Mouse (Mus musculus) frontal cortex, postnatal 25 days (tissue): Measurements from ENCODE around the gene Fam71b.

ENCODE experiments used
- DNase-seq, 2 experiments: peaks; one replicate each; pipeline ENCODE4 v3.0.0; 2022; ENCODE audit warnings: low spot score in 2 of 2

The Fam71b gene

DNA sequence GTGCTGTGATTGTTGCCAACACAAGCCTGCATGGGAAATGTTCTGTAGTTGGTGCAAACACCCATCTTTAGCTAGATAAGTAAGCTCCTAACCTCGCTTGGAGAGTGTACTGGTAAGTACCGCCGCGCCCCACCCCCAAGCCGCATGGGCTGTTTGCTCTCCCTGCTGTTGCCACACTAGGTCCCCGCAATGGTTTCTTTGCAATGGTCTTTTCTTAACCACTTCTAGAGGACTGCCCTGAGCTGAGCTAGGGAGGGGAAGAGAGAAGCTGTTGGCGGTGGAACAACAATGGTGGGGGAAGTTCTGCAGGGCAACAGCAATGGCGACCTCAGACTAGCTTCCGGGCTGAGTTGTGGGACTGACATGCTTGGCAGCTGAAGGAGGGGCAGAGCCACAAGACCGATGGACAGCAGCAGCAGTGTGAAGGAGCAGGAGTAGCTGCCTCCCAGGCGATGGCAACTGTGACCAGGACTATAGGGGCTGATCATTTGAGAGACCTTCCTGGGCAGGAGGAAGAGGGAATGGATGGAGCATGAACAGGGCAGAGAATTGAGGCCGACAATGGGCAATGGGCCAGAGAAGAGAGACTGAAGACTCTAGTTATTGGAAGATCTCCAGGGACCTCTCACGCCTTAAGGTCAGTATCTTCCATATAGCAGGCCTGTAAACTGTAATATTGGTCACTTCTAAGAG lies at the start of gene Fam71b:
TSS of gene Fam71b (plus strand) at position 393 of the 693 bp plus-strand sequence.
- no peak for DNase-seq

DNA sequence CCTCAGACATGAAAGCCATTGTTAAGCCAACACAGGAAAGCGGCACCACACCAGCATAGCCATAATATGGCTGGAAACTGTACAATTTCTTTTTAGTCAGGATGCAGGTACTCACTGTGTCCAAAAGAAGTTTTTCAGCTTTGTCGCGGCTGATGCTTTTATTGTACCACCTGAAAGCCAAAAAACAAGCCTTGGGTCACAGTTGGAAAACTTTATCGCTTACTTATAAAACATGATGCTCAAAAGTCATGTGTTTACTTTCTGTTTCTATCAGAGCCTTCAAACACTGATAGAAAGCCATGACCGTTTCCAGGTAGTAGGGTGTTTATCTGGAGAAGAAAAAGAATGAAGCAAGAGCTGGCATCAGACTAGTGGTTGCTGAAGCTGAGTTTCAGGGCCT lies 48.6 kb upstream of the Fam71b start:
- no peak for DNase-seq

DNA sequence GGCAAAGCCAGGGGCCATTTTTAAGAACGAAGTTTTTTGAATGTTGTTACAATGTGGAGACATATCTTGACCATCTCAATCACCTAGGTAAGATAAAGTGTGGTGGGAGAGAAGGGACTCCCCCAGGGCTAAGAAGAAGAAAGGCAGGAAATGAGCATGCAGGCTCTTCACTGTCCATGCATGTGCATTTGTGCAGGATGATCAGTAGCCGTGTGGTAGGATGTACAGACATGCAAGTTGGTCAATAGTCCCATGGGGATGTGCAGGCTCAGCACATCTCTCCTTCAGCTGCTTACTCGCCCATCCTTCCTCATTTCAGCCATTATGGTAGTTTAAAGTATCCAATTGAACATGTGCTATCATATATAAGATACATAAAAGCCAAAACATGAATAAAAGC lies 47.9 kb upstream of the Fam71b start:
- DNase-seq = no peak

DNA sequence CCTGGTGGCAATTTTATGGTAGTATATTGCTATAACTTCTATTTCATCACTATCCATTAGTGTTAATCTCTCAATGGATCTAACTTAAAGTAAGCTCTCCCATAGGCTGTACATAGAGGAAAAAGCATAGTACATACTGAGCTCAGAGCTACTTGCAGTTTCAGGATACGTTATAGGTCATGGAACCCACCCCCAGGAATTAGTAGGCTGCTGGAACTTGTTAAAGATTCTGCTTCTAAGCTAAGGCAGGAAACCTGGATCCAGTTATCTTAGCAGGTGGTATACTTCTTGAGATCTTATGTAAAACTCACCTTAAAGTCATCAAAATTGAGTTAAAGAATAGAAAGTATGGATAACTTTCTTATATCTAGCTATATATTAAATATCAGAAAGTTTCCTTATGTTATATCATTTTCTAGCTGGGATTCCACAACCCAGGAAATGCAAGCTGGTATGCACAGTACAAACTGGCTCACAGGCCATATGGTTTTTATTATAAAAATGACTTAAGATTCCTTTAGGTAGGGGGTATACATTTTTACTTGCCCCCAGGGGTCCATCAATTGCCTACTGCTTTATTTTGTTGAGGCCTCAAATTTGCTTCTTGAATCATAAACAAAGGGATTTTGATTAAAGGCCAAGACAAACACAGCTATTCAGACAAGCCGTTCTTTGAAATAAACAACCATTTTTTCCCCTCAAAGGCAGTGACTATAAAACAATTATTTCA lies 46.5 kb upstream of the Fam71b start:
- DNase-seq = no peak

DNA sequence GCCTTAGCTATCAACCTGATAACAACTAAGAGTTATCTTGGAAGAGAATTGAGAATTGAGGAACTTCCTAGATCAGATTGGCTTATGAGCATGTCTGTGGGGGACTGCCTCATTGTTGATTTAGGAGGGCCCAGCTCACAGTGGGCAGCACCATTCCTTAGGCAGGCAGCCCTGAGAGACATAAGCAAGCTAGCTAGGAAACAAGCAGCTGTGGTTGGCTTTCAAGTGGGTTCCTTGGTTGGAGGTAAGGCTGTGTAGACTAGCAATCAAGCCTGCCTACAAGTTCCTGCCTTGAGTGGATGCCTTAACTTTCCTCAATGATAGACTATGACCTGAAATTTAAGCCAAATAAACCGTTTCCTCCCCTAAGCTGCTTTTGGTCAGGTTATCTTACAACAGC lies 38.0 kb upstream of the Fam71b start:
- DNase-seq = no peak

DNA sequence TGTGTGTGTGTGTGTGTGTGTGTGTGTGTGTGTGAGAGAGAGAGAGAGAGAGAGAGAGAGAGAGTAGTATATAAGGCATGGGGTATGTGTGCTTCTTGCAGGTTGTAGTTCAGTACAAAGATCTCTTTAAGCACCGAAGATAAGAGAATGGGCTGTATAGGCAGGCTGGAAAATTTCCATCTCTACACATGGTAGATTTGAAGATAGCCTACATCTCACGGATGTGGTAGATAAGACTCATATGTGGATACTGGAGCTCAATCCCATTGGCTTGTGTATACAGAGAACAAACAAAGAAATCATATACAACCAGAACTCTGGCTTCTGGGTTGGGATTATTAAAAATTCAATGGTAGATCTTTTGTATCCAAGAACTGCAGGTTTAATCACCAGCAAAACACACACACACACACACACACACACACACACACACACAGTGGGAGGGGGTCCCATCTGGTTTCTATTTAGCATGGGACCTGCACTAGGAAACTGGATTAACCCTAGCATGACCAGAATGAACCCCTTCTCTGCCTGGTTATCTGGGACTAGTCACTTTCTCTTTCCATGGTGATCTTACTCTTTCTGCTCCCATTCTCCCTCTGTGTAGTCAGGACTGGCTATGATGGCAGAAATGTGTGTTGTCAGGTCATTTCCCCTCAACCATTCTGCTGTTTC lies 35.2 kb upstream of the Fam71b start:
- no peak for DNase-seq

DNA sequence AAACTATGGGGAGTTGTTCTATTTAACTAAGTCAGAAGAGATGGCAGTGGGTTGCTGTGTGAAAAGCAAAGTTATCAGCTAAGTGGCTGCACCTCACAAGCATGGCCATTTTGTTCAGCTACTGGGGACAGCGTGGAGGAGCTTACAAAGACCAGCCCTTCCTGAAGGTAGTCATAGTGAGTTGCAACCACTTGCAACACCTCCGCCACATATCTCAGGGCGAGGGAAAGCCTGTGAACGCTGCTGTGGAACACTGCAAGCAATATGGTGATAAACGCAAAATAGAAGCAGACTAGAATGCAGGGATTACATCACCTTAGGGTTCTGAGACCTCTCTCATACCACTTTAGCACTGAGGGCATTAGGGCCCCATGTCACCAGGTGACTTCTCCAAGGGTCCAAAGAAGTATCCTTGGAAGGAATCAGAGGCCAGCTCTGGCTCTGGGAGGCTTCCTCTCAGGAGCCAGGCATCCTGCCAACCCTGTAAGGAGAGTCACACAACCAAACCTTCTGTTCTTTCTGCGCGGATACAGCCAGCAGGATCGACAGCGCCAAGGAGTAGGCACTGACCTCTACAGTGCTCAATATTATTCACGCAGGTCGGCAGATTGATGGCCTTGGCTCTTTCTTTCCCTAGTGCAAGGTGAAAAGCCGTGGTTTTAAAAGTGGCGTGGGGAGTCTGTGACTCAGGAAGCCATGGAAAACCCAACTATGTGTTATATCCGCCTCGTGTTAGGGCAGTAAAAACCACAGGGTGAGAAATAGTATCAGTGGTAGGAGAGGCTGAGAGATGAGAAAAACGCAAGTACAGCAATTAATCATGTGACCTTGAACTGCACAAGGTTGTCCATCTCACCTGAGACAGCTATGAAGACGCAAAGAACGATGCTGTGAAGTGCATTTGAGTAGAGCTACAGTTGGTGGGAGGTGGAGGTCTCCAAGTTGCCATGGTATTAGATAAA lies 34.0 kb upstream of the Fam71b start:
- no peak for DNase-seq

DNA sequence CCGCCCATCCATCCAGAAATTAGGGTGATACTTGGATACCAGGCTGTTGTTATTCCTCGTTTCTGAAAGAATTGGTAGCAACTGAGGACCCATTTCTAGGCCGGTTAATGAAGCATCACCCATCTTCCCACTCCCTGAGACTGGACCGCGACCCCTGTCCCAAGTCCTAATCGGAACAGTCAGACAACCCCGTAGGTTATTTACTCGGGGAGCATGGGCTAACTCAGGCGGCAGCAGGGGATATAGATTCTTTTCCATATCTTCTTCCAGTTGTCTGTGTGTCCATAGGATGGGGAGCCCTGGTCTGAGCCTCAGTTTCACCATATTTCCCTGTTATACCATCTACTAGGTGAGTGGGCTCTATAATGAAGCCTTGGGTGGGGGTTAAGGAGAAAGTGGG lies 32.5 kb upstream of the Fam71b start:
- DNase-seq = no peak

DNA sequence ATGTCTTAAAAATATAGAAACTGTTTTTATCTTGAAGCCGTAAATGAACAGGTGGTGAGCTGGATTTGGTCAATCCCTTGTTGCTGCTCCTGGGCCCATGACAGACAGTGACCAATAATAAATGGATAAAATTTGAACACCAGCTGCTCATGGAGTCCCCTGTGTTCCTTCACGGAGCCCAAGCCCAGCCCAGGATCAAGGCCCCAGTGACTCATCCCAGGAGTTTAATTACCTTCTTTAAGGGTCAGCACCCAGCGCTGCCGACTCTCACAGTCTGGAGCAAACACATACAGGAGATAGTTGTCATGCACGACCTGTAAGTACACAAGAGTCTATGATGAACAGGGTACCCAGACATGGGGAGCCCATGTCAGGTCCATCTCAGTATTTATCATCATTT lies 30.6 kb upstream of the Fam71b start:
- DNase-seq = no peak

DNA sequence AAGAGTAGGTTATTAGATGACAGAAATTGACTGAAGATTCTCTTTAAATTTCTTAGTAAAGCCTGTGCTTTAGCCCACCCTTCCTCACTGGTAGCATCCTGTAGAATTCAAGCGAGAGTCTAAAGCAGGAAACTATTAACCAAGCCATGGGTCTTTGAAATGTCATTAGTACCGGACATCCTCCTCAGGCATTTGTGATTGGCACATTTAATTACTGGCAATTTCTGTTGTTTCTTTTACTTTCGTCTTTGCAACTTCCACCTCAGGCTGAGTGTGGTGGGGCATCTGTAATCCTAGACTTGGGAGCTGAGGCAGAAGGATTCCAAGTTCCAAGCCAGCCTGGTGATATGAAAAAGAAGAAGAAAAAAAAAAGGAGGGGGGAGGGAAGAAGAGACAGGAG lies 30.0 kb upstream of the Fam71b start:
- DNase-seq = no peak

DNA sequence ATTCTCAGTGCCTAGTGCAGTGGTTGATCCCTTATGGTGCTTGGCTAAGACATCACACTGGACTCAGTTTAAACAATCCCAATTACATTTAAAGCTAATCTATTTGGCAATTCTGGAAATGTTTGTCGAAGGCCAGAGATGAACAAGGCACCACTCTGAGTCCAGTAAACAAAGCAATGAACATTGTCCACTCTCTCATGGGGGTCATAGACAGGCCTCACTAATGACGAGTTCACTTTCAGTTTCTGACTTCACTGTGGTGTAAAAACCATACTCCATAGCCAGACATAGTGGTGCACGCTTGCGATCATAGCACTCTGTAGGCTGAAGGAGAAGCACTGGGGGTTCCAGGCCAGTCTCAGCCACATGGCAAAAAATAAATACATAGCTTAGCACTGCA lies 25.9 kb upstream of the Fam71b start:
- DNase-seq = no peak

DNA sequence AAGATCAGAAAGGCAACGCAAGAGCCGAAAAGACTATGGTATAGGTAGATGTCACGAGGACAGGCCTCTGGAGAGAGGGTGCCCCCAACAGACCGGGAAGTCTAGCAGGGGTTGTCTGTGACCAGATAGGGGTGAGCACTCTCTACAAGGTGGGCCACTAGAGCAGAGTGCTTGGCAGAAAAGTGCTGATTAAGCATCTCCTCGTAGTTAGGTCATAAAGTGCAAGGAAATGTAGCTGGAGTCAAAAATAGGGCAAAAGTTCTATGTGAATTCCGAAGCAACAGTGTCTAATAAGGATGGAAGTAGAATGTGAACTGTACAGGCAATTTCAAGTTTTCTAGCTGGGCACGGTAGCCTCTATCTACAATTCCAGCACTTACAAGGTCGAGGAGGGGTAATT lies 25.1 kb upstream of the Fam71b start:
- DNase-seq = no peak

DNA sequence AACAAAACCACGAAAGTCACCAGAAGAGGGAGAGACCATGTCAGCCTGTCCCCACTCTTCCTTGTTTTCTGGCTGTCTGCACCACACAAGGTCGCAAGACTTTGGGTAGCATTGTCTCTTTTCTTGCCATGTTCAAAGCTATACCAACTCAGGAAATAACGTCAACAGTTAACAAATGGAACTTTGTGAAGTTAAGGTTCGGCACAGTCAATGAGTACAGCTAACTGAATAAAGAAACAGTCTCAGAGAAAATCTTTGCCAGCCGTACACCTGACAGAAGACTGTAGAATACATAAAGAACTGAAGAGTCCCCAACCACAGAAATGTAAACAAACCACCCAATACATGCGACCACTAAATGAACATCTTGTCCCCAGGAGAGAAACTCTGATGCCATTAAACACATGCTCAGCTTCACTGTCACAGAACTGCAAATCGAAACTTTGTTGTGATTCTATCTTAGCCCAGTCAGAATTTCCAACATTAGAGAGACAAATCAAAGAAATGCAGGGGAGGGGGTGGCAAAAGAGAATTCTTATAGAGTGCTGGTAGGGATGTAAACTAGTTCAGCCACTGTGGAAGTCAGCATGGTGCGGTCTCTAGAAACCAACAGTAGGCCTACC lies 23.9 kb upstream of the Fam71b start:
- DNase-seq = no peak

DNA sequence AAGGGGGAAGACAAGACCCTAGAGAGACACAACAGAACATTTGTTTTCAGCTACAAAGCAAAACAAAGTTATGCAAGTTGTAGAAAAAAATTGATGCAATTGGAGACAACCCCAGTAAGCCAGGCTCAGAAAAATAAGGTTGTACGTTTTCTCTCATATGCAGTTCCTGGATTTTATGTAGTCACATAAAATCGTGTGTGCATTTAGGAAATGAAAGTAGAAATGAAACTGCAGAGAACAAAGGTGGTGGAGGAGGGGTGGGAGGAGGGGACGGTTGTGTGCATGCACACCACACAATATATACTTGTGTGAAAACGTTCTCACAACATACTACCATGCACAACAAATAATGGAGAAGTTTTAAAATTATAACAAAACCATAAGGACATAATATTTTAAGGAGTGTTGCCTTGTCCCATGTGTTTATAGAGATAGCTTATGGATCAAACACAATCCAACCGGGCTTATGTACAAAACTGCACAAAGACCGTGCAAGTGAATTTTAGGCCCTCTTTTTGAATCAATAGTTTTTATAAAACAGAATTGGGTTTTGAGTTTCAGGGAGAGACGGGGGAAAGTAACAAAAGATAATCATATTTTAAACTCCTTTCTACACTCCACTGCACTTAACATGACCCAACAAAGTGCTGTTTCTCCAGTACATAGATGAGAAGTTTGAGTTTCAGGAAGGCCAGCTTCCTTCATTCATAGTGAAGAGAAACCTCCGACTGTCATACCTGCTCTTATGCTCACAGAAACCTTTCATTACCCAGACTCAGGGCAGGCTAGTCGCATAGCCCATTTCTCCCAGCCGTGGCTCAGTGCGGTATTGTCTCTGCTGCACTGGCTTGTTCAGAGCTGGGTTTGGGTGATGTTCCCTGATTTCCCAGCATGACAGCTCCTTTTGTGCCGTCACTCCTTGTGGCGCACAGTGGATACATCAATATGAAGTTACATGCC lies 23.0 kb upstream of the Fam71b start:
- no peak for DNase-seq

DNA sequence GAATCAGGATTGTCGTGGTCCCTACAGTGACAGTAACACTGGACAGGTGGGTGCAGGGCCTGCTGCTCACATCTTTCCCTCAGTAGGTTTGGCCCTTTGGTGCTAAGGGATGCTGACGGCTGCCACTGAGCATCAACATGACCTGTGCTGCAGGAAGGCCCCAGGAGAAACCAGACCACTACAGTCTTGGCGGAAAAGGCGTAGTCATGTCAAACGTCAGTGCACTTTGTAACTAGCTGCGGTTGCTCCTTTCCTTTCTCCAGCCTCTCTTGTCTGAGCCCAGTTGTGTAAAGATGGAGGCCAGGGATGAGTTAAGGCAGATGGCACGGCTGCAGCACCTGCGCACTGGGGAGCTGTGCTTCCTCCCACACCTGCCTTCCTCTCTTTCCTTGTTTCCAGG lies 21.3 kb upstream of the Fam71b start:
- DNase-seq = no peak

DNA sequence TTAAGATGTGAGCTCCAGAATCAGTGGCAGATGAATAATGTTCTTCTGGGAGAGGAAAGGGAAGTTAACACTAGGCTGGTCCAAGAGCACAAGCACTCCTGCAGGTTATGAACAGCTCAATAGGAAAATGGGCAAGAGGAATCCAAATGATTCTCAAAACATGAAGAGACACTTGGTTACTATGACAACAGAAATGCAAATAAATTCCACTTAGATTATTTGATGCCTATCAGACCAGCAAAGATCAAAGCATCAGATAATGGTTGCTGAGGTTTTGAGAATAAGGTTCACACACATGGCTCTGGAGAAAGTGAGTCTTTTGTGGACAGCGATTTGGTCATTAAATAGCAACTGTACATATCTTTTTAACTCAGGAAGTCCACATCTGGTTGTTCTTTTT lies 19.0 kb upstream of the Fam71b start:
- no peak for DNase-seq

DNA sequence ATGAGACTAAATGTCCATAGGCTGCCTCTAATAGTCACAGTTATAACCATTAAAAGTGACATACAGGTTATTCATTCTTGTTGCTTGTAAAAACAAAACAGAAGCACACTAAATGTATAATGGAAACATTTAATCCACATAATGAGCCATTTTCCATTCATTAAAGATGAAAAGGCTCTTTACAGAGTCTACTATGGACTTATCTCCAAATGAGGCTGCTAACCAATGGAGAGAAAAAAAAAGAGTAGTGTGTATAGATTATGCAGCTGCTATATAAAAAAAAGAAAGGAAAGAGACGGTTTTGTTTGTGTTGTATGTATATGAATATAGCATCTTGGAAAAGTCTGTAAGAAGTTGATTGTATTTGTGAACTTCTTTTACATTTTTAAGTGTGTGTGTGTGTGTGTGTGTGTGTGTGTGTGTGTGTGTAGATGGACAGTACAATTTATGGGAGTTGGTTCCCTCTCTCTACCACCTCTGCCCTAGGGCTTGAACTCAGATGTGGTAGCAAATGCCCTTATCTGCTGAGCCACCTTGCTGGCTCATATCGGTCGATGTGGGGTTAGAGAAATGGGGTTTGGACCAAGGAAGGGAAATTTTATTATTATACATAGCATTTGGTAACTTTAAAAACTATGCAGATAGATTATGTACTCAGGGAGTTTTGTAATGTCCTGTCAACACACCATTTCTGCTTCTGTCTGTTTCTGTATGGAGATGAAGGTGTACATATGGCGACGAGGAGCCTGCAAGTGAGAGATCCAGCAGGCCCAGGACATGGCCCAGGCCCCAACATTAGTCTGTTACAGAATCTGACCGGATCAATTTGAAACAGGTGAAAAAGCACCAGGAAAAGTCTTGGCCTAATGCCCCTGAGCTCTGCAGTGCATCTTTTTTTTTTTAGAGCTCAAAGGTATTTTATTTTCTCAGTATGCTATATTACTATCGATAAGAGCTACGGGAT lies 18.3 kb upstream of the Fam71b start:
- DNase-seq = no peak

DNA sequence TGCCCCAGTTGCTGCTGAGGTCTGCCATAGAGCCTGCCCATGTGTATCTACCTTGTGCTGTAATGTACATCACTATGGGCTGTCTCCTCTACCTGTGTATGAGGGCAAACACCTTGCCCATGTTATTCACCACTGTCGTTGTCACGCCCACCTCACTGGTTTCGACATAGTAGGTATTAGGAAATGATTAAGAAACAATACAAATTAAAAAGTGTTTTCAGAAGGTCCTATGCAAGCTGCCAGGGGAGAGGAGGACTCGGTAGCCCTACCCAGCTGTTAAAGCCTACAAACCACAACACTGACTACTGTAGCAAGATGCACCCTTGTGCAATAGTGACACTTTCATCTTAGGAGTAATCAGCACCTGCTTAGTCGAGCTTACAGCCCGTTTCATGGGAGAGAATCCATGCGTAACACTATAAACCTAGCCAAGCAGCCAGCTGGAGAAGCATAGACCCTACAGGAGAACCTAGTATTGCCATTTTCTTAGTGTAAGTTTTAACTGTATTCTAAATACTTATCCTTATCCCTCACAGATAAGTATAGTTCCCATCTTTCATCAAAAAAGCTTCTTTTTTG lies 16.2 kb upstream of the Fam71b start:
- no peak for DNase-seq

DNA sequence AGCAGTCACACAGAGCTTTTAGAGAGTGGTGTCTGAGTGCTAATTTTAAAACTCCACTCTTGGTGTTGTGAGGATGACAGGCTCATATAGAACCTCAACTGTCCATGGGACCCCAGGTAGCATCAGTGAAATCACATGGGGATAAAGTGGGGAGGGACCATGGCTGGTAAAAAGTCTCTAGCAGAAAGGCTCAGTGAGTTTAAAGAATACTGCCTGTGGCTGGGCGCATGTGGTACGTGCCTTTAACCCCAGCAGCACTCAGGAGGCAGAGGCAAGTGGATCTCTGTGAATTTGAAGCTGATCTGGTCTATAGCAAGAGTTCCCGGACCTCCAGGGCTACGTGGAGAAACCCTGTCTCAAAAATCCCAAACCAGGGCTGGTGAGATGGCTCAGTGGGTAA lies 13.9 kb upstream of the Fam71b start:
- no peak for DNase-seq
